Mouse (Mus musculus): ENCODE measurements around the gene Rtn2.
A peak's percentile ranks its signal among the peaks of the same experiment; 100 is the strongest.

The Rtn2 gene

DNA sequence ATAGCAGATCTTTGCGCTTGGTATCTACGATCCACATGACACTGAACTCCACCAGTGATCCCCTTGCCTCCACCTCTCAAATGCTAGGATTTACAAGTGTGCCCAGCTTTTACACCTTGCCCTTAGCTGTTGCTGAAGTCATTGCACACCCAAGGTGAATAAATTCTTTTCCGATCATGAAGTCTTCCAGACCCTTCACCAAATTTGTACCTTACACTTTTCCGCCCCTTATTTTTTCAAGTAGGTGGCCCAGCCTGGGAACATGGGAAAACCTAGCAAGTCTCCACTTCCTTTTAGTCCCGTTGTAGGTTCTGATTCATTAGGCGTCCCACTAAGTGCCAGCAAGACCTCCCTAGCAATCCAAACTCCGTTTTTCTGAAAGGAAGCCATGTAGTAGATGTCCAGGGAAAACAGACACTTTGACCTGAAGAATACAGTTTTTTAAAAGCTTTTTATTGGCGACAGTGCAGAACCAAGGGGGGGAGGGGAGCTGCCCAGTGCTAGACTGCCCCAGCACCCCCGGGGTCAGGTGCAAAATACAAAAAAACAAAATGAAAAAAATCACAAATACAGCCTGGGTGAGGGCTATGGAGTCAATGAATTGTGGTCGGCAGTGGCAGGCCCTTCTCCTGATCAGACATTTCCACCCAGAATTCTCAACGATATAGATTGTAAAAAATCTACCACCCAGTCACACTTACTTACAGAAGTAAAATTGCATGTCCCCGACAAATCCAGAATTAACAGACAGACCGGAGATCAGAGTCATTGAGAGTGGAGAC is 20.0 kb downstream of the Rtn2 start:
- no peak for DNase-seq

- DNase-seq = no peak
Measured at GRCm38 (mm10) chr7:19303046-19303305, 20.6 kb downstream of the Rtn2 start.

- peak; percentile 68 for DNase-seq
Measured at GRCm38 (mm10) chr7:19303770-19304169, 21.3 kb downstream of the Rtn2 start.

DNA sequence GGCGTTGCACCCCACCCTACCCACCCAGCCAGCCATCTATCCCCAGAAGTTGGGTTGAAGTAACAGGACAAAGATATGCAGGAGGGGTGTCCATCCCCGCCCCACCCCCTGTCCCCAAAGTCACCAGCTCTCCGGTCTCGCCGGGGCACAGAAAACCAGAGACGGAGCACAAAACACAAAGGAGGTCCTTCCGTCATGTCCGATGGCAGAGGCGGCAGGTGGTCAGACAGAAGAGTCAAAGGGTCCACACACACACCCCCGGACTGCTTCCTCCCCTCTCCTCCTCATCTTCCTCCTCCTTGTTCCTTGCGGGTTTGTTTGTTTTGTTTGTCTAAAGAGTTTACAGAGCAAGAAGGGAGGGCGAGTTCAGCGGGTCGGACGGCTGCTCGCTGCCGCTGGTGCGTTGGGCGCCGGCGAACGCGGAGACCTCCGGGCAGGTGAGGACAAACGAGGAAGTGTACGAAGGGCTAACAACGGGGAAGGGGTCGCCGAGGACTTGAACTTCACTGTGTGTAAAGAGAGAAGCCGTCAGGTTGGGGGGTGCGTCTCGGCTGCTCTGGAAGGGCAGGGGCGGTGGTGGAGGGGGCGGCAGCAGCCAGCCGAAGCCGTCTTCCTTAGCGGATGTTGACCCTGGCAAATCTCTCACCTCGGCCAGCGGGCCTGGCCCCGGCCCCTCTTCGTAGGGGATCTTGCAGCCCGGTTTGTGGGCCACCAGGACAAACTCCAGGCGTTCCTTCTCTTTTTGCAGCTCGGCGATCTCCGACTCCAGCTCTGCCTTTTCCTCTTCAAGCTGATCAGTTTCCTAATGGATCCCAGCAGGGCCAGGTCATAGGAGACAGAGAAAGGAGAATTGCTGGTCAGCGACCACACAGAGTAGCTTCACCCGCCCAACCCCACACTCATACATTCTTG is 22.3 kb downstream of the Rtn2 start:
- DNase-seq = no peak

DNA sequence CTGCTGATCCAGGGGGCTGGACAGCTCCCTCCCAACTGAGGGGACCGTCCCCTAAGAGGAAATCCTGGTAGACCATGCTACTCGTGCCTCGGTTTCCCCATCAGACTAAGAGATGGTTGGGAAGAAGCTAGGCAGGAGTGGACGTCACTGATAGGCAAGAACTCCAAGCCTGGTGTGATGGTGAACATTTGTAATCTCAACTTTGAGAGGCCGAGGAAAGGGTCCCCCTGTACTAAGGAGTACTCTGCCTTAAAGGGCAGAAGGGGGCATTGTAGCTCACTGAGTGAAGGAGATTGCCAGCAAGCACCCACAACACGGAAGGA is 22.9 kb downstream of the Rtn2 start:
- DNase-seq = no peak

GRCm38 (mm10) chr7:19305796-19306765 is 23.7 kb downstream of the Rtn2 start:
- no peak for DNase-seq

DNA sequence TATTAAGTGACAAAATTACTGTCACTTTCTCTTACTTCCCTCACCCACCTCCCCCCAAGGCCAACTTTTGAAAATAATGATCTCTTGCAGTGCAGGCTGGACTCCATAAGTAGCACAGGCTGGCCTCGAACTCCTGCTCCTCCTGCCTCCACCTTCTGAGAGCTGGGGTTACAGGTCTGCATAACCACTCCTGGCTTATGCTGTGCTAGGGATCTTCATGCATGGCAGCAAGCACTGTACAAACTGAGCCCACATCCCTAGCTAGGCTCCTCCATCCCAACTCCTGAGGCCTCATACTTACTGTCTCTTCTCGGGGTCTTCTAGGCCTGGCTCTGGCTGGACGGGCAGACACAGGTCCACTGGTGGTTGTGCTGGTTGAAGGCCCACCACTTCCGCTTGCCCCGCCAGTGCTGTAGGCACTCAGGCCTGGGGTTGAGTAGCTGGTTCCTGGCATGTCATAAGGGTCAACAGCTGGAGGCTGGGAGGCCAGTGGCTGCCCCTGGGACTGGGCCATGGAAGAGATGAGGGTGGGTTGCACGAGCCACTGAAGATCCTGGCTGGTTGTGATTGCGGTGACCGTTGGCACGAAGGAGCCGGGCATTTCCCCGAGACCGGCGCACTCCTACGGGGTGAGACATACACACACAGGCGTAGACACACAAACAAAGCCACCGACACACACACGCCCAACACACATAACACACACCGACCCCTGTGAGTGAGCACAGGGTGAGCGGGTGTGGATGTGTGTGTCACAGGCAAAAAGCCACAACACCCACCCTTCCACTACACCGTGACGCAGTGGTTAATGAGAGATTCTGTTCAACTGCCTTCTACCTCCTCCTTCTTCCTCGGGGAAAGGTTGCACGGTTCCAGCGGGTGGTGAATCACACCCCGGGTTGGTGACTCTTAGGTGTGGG is 24.7 kb downstream of the Rtn2 start:
- no peak for DNase-seq

- peak; percentile 83 for DNase-seq
Measured at GRCm38 (mm10) chr7:19307739-19308453, 25.5 kb downstream of the Rtn2 start.

DNA sequence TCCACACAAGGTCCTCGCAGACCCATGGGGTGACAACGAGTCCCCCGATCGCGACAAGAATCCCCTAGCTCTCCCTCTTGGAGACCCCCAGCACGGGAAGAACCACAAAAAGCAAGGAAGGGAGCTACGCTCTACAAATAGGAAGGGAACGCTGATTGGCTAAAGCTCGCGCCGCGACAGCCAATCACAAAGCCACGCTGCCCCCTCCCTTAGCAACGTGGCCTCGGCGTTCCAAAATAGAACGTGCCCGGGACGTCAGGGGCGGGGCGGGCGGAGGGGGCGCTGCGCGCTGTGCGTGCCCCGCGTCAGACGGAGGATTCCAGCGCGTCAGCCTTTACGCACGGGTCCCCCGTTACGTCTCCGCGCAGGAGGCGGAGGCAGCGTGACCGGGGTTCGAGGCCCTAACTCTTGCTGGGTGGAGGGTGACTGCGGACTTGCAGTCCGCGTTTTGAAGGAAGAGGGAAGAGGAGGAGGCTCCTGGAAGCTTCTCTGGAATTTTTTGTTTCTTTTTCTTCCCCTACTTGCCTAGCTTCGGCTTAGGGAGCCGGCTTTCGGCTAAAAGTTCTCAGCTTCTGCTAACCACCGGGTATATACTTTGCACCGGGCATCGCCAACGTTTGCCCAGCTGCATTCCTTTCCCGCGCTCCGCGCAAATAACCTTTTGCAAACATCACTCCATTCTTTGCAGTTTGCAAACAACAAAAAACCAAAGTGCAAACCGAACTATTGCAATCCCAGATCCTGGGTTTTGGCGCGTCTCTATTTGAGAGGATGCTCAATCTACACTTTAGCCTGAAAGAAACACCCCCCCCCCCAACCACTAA is 26.2 kb downstream of the Rtn2 start:
- peak; percentile 97 for DNase-seq

GRCm38 (mm10) chr7:19309278-19309883 is 27.0 kb downstream of the Rtn2 start:
- DNase-seq = no peak

DNA sequence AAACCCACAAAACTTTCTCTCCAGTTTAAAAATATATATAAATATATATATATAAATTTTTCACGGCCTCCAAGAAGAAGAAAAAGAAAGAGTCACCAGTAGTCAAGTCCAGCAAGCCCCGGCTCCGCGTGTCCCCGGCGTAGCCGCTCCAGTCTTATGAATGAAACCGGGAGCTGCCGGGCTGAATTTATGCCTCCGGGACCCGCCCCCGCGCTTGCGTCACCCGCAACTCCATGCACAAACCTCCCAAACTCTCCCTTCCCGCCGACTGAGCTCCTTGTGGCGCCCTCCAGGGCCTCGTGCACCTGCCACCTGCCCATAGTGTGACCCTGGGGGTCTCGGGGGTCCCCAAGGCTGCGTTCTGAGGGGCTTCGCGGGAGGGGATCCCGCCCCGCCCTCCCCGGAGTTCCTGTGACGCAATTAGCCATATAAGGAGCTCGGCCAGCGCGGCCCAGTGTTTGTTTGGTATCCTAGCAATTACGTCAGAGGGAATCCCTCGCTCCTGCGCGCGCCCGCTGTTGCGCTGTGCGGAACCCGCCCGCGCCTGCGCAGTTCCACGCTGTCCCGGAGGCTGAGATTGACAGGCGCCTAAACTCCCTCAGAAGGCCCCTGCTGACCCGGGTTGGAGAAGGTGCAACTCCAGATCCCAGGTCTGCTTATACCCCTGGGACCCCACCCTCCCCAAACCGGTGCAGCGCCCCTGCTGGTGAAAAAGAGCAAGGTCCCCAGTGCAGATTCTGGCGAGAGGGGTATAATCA is 27.6 kb downstream of the Rtn2 start, which contains the start of gene Fosb:
Fosb (minus strand) TSS at position 168 of the 758 bp plus-strand sequence.
- peak; percentile 96 for DNase-seq

DNA sequence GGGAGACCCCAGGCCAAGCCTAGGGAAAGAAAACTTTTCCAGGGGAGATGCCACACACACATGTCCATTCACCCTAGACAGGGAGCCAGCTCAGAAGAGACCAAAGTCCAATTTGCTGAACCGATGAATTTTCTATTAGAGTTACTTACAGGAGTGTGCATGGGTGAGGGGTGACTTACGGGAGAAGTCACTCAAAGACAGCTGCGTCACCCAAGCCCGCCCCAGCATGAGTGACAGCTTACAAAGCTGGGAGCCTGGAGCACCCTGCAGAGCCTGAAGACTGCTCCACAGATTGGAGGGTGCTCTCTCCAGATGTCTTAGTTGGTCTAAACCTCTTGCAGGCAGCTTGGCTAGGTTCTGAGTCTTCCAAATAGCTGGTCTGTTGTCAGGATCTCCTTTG is 29.6 kb downstream of the Rtn2 start:
- DNase-seq = no peak

DNA sequence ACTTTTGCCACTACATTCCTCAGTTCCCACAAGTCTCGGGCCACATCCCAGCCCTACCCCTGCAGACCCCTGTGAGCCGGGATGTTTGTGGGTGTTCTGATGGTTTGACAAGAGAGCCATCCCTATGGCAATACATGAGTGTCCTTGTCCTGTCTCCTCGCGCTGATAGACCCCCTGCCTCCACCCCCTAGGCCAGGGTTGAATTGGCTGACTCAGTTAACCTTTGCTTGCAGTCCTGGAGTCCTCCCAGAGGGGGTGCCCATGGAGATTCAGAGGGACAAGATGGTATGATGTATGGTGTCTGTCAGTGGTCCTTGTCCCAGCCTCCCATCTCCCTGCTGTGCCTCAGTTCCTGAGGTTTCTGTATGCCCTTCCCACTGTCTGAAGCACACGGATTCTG is 31.6 kb downstream of the Rtn2 start:
- DNase-seq = no peak

- DNase-seq = no peak
Measured at GRCm38 (mm10) chr7:19316451-19317161, 34.2 kb downstream of the Rtn2 start.

DNA sequence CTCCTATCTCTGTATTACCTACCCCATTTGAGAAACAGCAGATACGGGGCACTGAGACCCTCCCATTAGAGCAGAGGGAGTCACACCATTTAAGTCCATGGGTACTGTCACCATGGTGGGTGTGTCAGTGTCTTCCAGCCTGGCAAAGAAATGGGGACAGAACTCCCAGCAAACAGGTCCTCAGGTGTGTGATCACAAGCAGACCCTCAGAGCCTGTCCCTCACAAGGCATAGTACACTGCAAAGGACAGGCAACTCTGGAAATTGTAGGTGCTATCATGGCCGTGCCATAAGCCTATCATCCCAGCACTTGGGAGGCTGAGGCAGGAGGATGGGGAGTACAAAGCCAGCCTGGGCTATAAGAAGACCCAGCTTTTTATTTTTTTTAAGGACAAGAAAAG is 35.8 kb downstream of the Rtn2 start:
- no peak for DNase-seq

DNA sequence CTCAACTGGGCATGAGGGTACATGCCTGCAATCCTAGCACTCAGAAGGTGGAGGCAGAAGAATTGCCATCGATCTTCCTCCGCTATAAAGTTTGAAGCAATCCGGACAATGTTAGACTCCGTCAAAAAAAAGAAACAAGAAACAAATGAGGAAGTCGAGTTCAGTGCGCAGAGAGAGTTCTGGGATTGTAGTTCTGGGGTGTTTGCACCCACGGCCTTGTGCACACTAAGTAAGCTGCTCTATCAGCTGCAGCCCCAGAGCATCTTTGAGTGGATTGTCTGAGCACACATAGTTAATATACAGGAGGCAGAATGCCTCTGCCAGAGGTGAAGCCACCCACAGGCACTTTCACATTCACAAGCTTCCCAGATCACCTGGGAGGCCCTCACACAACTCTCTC is 36.3 kb downstream of the Rtn2 start:
- no peak for DNase-seq

- DNase-seq = no peak
Measured at GRCm38 (mm10) chr7:19319458-19319857, 37.0 kb downstream of the Rtn2 start.

DNA sequence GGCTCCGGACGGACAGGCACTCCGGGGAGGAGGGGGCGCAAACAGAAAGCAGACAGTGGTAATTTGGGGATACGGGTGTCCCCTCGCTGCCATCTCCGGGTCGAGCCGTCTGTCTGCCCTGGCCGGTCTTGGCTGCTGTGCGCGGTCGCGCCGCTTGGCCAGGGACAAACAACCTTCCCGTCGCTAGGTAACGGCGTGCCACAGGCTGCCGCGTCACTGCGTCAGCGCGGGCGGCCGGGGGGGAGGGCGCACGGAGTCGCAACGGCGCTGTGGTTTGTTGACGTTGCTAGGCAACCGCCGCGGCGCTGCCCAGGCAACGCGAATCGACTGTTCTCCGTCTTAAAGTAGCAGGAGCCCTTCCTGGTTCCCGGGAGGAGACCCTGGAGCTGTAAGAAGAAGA is 37.5 kb downstream of the Rtn2 start:
- DNase-seq = peak; percentile 97

- DNase-seq = no peak
Measured at GRCm38 (mm10) chr7:19320637-19321036, 38.2 kb downstream of the Rtn2 start.
